Mouse (Mus musculus) c-Kit-negative CD71-positive TER-119-positive erythroid progenitor cells, embryonic 14.5 days (primary cell): ENCODE data around the gene Smc2.
A peak's percentile ranks its signal among the peaks of the same experiment; 100 is the strongest.
"Not testable (repeated sequence)": the region's sequence is repeated elsewhere in the genome, so short reads cannot be mapped to it uniquely, and the experiment has no call there.

Source experiments
- DNase-seq: peaks from one replicate; pipeline ENCODE4 v3.0.0-alpha.2; 2013; ENCODE audit warnings: low read depth, low spot score

The Smc2 gene

GRCm38 (mm10) chr4:52438886-52439664 is at the start of gene Smc2:
Gene Smc2 (plus strand): TSS chr4:52439243.
- DNase-seq: peak; percentile 91

- DNase-seq: no peak
These were observed 27.5 kb upstream of the Smc2 start for GRCm38 (mm10) chr4:52411587-52411986.

GRCm38 (mm10) chr4:52423653-52424052 is 15.4 kb upstream of the Smc2 start:
- no peak for DNase-seq

GRCm38 (mm10) chr4:52429310-52430198 is 9.5 kb upstream of the Smc2 start:
- DNase-seq: peak; percentile 30

GRCm38 (mm10) chr4:52435551-52435950 is 3.5 kb upstream of the Smc2 start:
- not testable (repeated sequence) for DNase-seq

GRCm38 (mm10) chr4:52438371-52438885 is 615 bp upstream of the Smc2 start:
- no peak for DNase-seq

- no peak for DNase-seq
These were observed 20.7 kb downstream of the Smc2 start for GRCm38 (mm10) chr4:52459726-52460125.

GRCm38 (mm10) chr4:52461321-52461720 is 22.3 kb downstream of the Smc2 start:
- DNase-seq: no peak

GRCm38 (mm10) chr4:52473431-52473830 is 34.4 kb downstream of the Smc2 start:
- no peak for DNase-seq

- DNase-seq: no peak
These were observed 48.4 kb downstream of the Smc2 start for GRCm38 (mm10) chr4:52487486-52487885.

- not testable (repeated sequence) for DNase-seq
These were observed 58.1 kb downstream of the Smc2 start, which contains the start of gene Vma21-ps for GRCm38 (mm10) chr4:52497144-52497543. Gene Vma21-ps (minus strand): TSS chr4:52497244.

GRCm38 (mm10) chr4:52517580-52517979 is 78.5 kb downstream of the Smc2 start:
- DNase-seq: no peak

GRCm38 (mm10) chr4:52519301-52519700 is 80.3 kb downstream of the Smc2 start:
- no peak for DNase-seq

GRCm38 (mm10) chr4:52526464-52526863 is 87.4 kb downstream of the Smc2 start:
- DNase-seq: no peak

- no peak for DNase-seq
These were observed 91.6 kb downstream of the Smc2 start for GRCm38 (mm10) chr4:52530636-52531035.
